Mouse (Mus musculus) heart, embryonic 12.5 days (tissue): ENCODE measurements around the gene C1ql4. TPM values are rescaled to one million over a fixed set of nuclear protein-coding genes. Genes with fewer than 3 reads are reported as not detected.

Experiments
- ATAC-seq: fragments of 200-750 bp; cut with Nextera tagmentation; 2 replicates; pipeline ENCODE4 v1.8.0; 2017; ENCODE audit warnings: moderate TSS enrichment, moderate library complexity; ENCODE audit not compliant: insufficient number of reproducible peaks, low FRiP score
- H3K27ac ChIP-seq: fragments of 300-500 bp; sonication (generic); 2 replicates; pipeline ENCODE4 v1.5.1; 2016; ENCODE audit warnings: mild to moderate bottlenecking, moderate library complexity; ENCODE audit not compliant: poor library complexity, severe bottlenecking
- H3K27me3 ChIP-seq: fragments of 300-500 bp; sonication (generic); replicated peaks from 2 replicates; pipeline ENCODE4 v1.6.1; 2016; ENCODE audit warnings: mild to moderate bottlenecking, moderate library complexity
- H3K36me3 ChIP-seq: fragments of 300-500 bp; sonication (generic); 2 replicates; pipeline ENCODE4 v1.6.1; 2016; ENCODE audit warnings: mild to moderate bottlenecking, moderate library complexity
- H3K4me1 ChIP-seq: fragments of 300-500 bp; sonication (generic); replicated peaks from 2 replicates; pipeline ENCODE4 v1.6.1; 2016; ENCODE audit warnings: mild to moderate bottlenecking
- H3K4me2 ChIP-seq: fragments of 300-500 bp; sonication (generic); 2 replicates; pipeline ENCODE4 v1.6.1; 2016; ENCODE audit warnings: mild to moderate bottlenecking, moderate library complexity
- H3K4me3 ChIP-seq: fragments of 300-500 bp; sonication (generic); 2 replicates; pipeline ENCODE4 v1.5.1; 2016; ENCODE audit warnings: mild to moderate bottlenecking
- H3K9ac ChIP-seq: fragments of 300-500 bp; sonication (generic); 2 replicates; pipeline ENCODE4 v1.6.1; 2016; ENCODE audit warnings: mild to moderate bottlenecking, moderate library complexity
- H3K9me3 ChIP-seq: fragments of 300-500 bp; sonication (generic); replicated peaks from 2 replicates; pipeline ENCODE4 v1.6.1; 2016; ENCODE audit warnings: mild to moderate bottlenecking, moderate library complexity
- WGBS: fragments of 180-500 bp; shearing (Covaris S2); methylation state at CpG from one replicate; pipeline ENCODE4 v1.1.7; 2016; 5-methylcytosine and 5-hydroxymethylcytosine counted together
- microRNA-seq: library from miRNA; unstranded; fragments of <30 nt; microRNA quantifications from one replicate; pipeline ENCODE4, GENCODE M21; 2017
- polyA plus RNA-seq: library from polyadenylated mRNA; unstranded; fragments of >200 nt; fragmentation: Nextera tagmentation; extraction: Ambion mirVana; gene quantifications from 2 replicates; pipeline ENCODE4 v1.2.1, GENCODE M21; 2016

The C1ql4 gene
- polyA plus RNA-seq, 1 experiment from 2014 or later = 0.34 TPM

GRCm38 (mm10) chr15:99040920-99041856, 46.4 kb downstream of the C1ql4 start:
- no peak overlapping the region for H3K9ac ChIP-seq
- no peak overlapping the region for H3K4me2 ChIP-seq
- WGBS = 55% methylated on average over 21 of the region's 21 CpGs

GRCm38 (mm10) chr15:99039996-99040919, 47.4 kb downstream of the C1ql4 start:
- peaks cover 26% of the 10 kb centered on the region for H3K4me1 ChIP-seq
- WGBS = 55% methylated on average over 26 of the region's 26 CpGs
- no peak overlapping the region for H3K4me3 ChIP-seq
- H3K9me3 ChIP-seq = no peaks in the 10 kb centered on the region
- peaks cover 28% of the 10 kb centered on the region for H3K36me3 ChIP-seq
- no peak overlapping the region for H3K27ac ChIP-seq
- H3K27me3 ChIP-seq = 0 out of 2 replicates have a peak, but pooled peaks cover 11% of the 10 kb centered on the region
- ATAC-seq = no peak
- H3K4me2 ChIP-seq = no peak overlapping the region
- no peak overlapping the region for H3K9ac ChIP-seq

More at GRCm38 (mm10) chr15:99040920-99041856, 46.4 kb downstream of the C1ql4 start:
- Histone ChIP-seq H3K4me3 (no peak overlapping the region), H3K27ac (no peak overlapping the region), H3K9me3 (no peaks in the 10 kb centered on the region), H3K27me3 (0 out of 2 replicates have a peak, but pooled peaks cover 11% of the 10 kb centered on the region), H3K4me1 (peaks cover 18% of the 10 kb centered on the region), H3K36me3 (peaks cover 19% of the 10 kb centered on the region)
- ATAC-seq = no peak

- H3K27ac ChIP-seq = no peak overlapping the region
- no peak overlapping the region for H3K4me2 ChIP-seq
- no peak overlapping the region for H3K4me3 ChIP-seq
- no peak overlapping the region; the same call in 1 of the 2 replicates for H3K9ac ChIP-seq
- H3K27me3 ChIP-seq = 0 out of 2 replicates have a peak, but pooled peaks cover 11% of the 10 kb centered on the region
- H3K4me1 ChIP-seq = peaks cover 22% of the 10 kb centered on the region
- 75% methylated on average over 4 of the region's 4 CpGs for WGBS
- H3K9me3 ChIP-seq = no peaks in the 10 kb centered on the region
- peaks cover 37% of the 10 kb centered on the region for H3K36me3 ChIP-seq
- ATAC-seq = no peak
These were observed 48.3 kb downstream of the C1ql4 start for GRCm38 (mm10) chr15:99039306-99039705.

- no peak for ATAC-seq
These were observed 48.8 kb downstream of the C1ql4 start for GRCm38 (mm10) chr15:99038797-99039196.

GRCm38 (mm10) chr15:99038025-99038424, 49.6 kb downstream of the C1ql4 start:
- H3K4me2 ChIP-seq = no peak overlapping the region
- H3K9me3 ChIP-seq = no peaks in the 10 kb centered on the region
- ATAC-seq = no peak
- no peak overlapping the region for H3K4me3 ChIP-seq
- peaks cover 32% of the 10 kb centered on the region for H3K4me1 ChIP-seq
- H3K27me3 ChIP-seq = 0 out of 2 replicates have a peak, but pooled peaks cover 11% of the 10 kb centered on the region
- WGBS = 100% methylated on average over 1 of the region's 1 CpGs
- H3K27ac ChIP-seq = no peak overlapping the region
- no peak overlapping the region for H3K9ac ChIP-seq
- peaks cover 37% of the 10 kb centered on the region for H3K36me3 ChIP-seq

More at GRCm38 (mm10) chr15:99038797-99039196, 48.8 kb downstream of the C1ql4 start:
- peaks cover 37% of the 10 kb centered on the region for H3K36me3 ChIP-seq
- no peak overlapping the region for H3K4me2 ChIP-seq
- H3K27ac ChIP-seq = no peak overlapping the region
- no peak overlapping the region for H3K4me3 ChIP-seq
- peaks cover 24% of the 10 kb centered on the region for H3K4me1 ChIP-seq
- H3K9ac ChIP-seq = no peak overlapping the region
- H3K27me3 ChIP-seq = 0 out of 2 replicates have a peak, but pooled peaks cover 11% of the 10 kb centered on the region
- no peaks in the 10 kb centered on the region for H3K9me3 ChIP-seq
- WGBS = 85% methylated on average over 5 of the region's 5 CpGs

GRCm38 (mm10) chr15:99036249-99036905, 51.2 kb downstream of the C1ql4 start:
- peaks cover 46% of the 10 kb centered on the region for H3K4me1 ChIP-seq
- H3K27me3 ChIP-seq = 0 out of 2 replicates have a peak, but pooled peaks cover under 1% of the 10 kb centered on the region
- H3K4me3 ChIP-seq = no peak overlapping the region
- no peaks in the 10 kb centered on the region for H3K9me3 ChIP-seq
- H3K27ac ChIP-seq = no peak overlapping the region
- H3K9ac ChIP-seq = no peak overlapping the region
- H3K36me3 ChIP-seq = peaks cover 37% of the 10 kb centered on the region
- no peak for ATAC-seq
- 67% methylated on average over 8 of the region's 8 CpGs for WGBS
- no peak overlapping the region for H3K4me2 ChIP-seq

GRCm38 (mm10) chr15:99035431-99035830, 52.2 kb downstream of the C1ql4 start:
- Histone ChIP-seq H3K27ac (no peak overlapping the region), H3K4me2 (no peak overlapping the region), H3K4me3 (no peak overlapping the region), H3K27me3 (no peaks in the 10 kb centered on the region), H3K4me1 (peaks cover 39% of the 10 kb centered on the region), H3K9me3 (no peaks in the 10 kb centered on the region), H3K36me3 (peaks cover 37% of the 10 kb centered on the region), H3K9ac (no peak overlapping the region; the same call in 1 of the 2 replicates)
- ATAC-seq = no peak
- 77% methylated on average over 4 of the region's 4 CpGs for WGBS

Small RNAs within 50 kb of the gene (microRNA-seq; reads per million reads assigned to microRNA genes)
- gene Mir6960 = 0.71 reads per million

Other genes with a start within 250 kb of the C1ql4 start
- 9.2 and 10.3 TPM in 2 replicates for gene Kmt2d, start 216.6 kb downstream of the C1ql4 start, polyA plus RNA-seq
- gene Rhebl1, start 193.3 kb downstream of the C1ql4 start, polyA plus RNA-seq = 4.3 and 6.1 TPM in 2 replicates
- 4.5 and 4.6 TPM in 2 replicates for gene Dhh, start 189.3 kb downstream of the C1ql4 start, polyA plus RNA-seq
- gene Lmbr1l, start 169.6 kb downstream of the C1ql4 start, polyA plus RNA-seq = 16.9 and 17.2 TPM in 2 replicates
- 1,481 and 1,517 TPM in 2 replicates for gene Tuba1b, start 153.3 kb downstream of the C1ql4 start, polyA plus RNA-seq
- not detected in 2 replicates for gene Gm49450, start 134.3 kb downstream of the C1ql4 start, polyA plus RNA-seq
- 1,110 and 1,118 TPM in 2 replicates for gene Tuba1a, start 134.1 kb downstream of the C1ql4 start, polyA plus RNA-seq
- gene Tuba1c, start 57.9 kb downstream of the C1ql4 start, polyA plus RNA-seq = 135 and 139 TPM in 2 replicates
- 0.22 and 0.50 TPM in 2 replicates for gene Prph, start 32.6 kb downstream of the C1ql4 start, polyA plus RNA-seq
- gene Troap, start 13.2 kb downstream of the C1ql4 start, polyA plus RNA-seq = 27.2 and 28.0 TPM in 2 replicates
- gene Dnajc22, start 5.4 kb upstream of the C1ql4 start, polyA plus RNA-seq = 1.2 TPM in 2 replicates
- gene Spats2, start 38.1 kb upstream of the C1ql4 start, polyA plus RNA-seq = 57.2 and 58.5 TPM in 2 replicates
- gene Kcnh3, start 137.0 kb upstream of the C1ql4 start, polyA plus RNA-seq = 0.10 and 0.24 TPM in 2 replicates
- 143 and 152 TPM in 2 replicates for gene Mcrs1, start 164.1 kb upstream of the C1ql4 start, polyA plus RNA-seq
- 44.0 and 44.4 TPM in 2 replicates for gene Prpf40b, start 207.3 kb upstream of the C1ql4 start, polyA plus RNA-seq
- gene Fam186b, start 208.1 kb upstream of the C1ql4 start, polyA plus RNA-seq = 0.27 and 0.31 TPM in 2 replicates